In the genomic region with DNA sequence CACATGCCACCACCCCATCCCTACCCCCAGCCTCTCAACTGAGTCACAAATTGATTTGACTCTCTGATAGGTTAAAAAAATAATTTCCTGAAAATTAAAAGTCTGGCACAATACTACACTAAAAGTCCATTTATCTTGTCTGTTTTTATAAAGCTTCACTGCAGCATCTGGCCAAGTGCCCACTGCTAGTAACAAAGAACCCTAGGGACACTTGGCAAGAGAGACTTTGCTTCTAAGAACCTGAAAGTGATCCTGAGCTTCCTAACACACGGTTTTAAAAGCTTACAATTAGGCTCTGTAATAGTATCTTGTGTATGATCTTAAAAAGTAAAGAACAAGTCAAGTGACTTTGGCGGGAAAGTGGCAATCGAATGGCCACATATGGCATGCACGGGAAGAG, we compare ENCODE assay signal across 11 mouse cellular contexts.
DNase-seq lines count a peak whose midpoint lies in the region; ATAC-seq and TF ChIP-seq lines count a peak whose summit lies in the region.
"Had no signal": no experiment of that assay in that cellular context is flagged by ENCODE, and none has a peak within 500 bp of the region (broad histone marks: within the 10 kb centered on the region; RNA-seq: fewer than 3 reads in every experiment).

No protein-coding gene starts in this region.

- 28% methylated on average over 4 of the region's 4 CpGs for WGBS in heart, embryonic 16.5 days
- 47% methylated on average over 4 of the region's 4 CpGs for WGBS in neural tube, embryonic 15.5 days
- 46% methylated on average over 4 of the region's 4 CpGs for WGBS in kidney, postnatal 0 days

- H3K9me3 ChIP-seq in heart, embryonic 16.5 days (replicated peaks; ENCODE audit: control insufficient read depth, low read length): no peaks in the 10 kb centered on the region; the same call in 1 of the 2 replicates
- no peaks in the 10 kb centered on the region for H3K9me3 ChIP-seq in neural tube, embryonic 15.5 days (replicated peaks)
- no peaks in the 10 kb centered on the region for H3K9me3 ChIP-seq in kidney, postnatal 0 days (replicated peaks; ENCODE audit: low read length)
- H3K9me3 ChIP-seq: midbrain, embryonic 12.5 days had no signal

- no peak overlapping the region for H3K9ac ChIP-seq in heart, embryonic 16.5 days (ENCODE audit: low read length)
- H3K9ac ChIP-seq in neural tube, embryonic 15.5 days (replicated peaks): no peak overlapping the region
- H3K9ac ChIP-seq in kidney, postnatal 0 days (ENCODE audit: low read depth, low read length): no peak overlapping the region
- H3K9ac ChIP-seq: midbrain, embryonic 12.5 days had no signal

- DNase-seq in heart, postnatal 25 days (ENCODE audit: low spot score): no peak
- no peak for DNase-seq in neural tube, embryonic 10.5 days (ENCODE audit: extremely low spot score, low spot score)
- peak; percentile 43 for DNase-seq in kidney, postnatal 0 days (ENCODE audit: low spot score)
- no peak for DNase-seq in frontal cortex, postnatal 10 days (ENCODE audit: low spot score in 2 of 2)
- DNase-seq in natural killer cell, adult 2 months (ENCODE audit: low spot score in 2 of 2): no peak
- DNase-seq: cerebellum, adult 11 months; gastrocnemius, postnatal 36 days had no signal

- intact Hi-C loops in heart, postnatal 25 days (cut with DNase I): no loop called here

- TF ChIP-seq CTCF in kidney, postnatal 0 days (IDR thresholded peaks at IDR 0.05; ENCODE audit: low read depth): no peak

- no peaks in the 10 kb centered on the region for H3K27me3 ChIP-seq in heart, embryonic 16.5 days (ENCODE audit: control insufficient read depth, insufficient read depth, low read length)
- H3K27me3 ChIP-seq in neural tube, embryonic 15.5 days (replicated peaks): no peaks in the 10 kb centered on the region
- no peaks in the 10 kb centered on the region for H3K27me3 ChIP-seq in kidney, postnatal 0 days (ENCODE audit: insufficient read depth, low read length)

- ATAC-seq in heart, embryonic 16.5 days (replicated peaks; ENCODE audit: extremely low read depth, insufficient read depth, low FRiP score): no peak
- no peak for ATAC-seq in neural tube, embryonic 15.5 days (ENCODE audit: low FRiP score)
- no peak for ATAC-seq in kidney, postnatal 0 days (replicated peaks; ENCODE audit: low FRiP score, low read depth)

- no peak overlapping the region for H3K4me3 ChIP-seq in heart, embryonic 16.5 days (ENCODE audit: low read length)
- H3K4me3 ChIP-seq in neural tube, embryonic 15.5 days (replicated peaks): no peak overlapping the region
- no peak overlapping the region for H3K4me3 ChIP-seq in kidney, postnatal 0 days (replicated peaks; ENCODE audit: low read depth, low read length)
- H3K4me3 ChIP-seq: erythroblast, embryonic 14.5 days; midbrain, embryonic 12.5 days had no signal

- H3K27ac ChIP-seq in heart, embryonic 16.5 days (ENCODE audit: low read length): no peak overlapping the region
- no peak overlapping the region for H3K27ac ChIP-seq in neural tube, embryonic 15.5 days (replicated peaks)
- no peak overlapping the region for H3K27ac ChIP-seq in kidney, postnatal 0 days
- H3K27ac ChIP-seq: midbrain, embryonic 12.5 days had no signal

- no peaks in the 10 kb centered on the region for H3K36me3 ChIP-seq in heart, embryonic 16.5 days (ENCODE audit: control insufficient read depth, insufficient read depth)
- no peaks in the 10 kb centered on the region for H3K36me3 ChIP-seq in neural tube, embryonic 15.5 days
- no peaks in the 10 kb centered on the region for H3K36me3 ChIP-seq in kidney, postnatal 0 days (ENCODE audit: insufficient read depth, low read length)
- H3K36me3 ChIP-seq: midbrain, embryonic 12.5 days had no signal

- peaks cover 5% of the 10 kb centered on the region; the same call in 1 of the 2 replicates for H3K4me1 ChIP-seq in heart, embryonic 16.5 days (ENCODE audit: control insufficient read depth, insufficient read depth, low read length)
- peaks cover 11% of the 10 kb centered on the region for H3K4me1 ChIP-seq in neural tube, embryonic 15.5 days
- peaks cover 9% of the 10 kb centered on the region; the same call in 1 of the 2 replicates for H3K4me1 ChIP-seq in kidney, postnatal 0 days (replicated peaks; ENCODE audit: insufficient read depth, low read length)

- peak overlapping the region; percentile 5; the same call in 1 of the 2 replicates for H3K4me2 ChIP-seq in heart, embryonic 16.5 days (ENCODE audit: low read depth, low read length)
- H3K4me2 ChIP-seq in neural tube, embryonic 15.5 days: peak overlapping the region; percentile 6; the same call in 1 of the 2 replicates
- no peak overlapping the region for H3K4me2 ChIP-seq in kidney, postnatal 0 days (ENCODE audit: low read length)
